Mouse (Mus musculus) embryo, embryonic 10 days (tissue): ENCODE results near the gene Epm2a.
"Not testable (repeated sequence)": the region's sequence is repeated elsewhere in the genome, so short reads cannot be mapped to it uniquely, and the experiment has no call there.

Experiments used
- DNase-seq: peaks from one replicate; pipeline ENCODE4 v3.0.0-alpha.2; 2015; ENCODE audit warnings: low spot score

Gene Epm2a

DNA sequence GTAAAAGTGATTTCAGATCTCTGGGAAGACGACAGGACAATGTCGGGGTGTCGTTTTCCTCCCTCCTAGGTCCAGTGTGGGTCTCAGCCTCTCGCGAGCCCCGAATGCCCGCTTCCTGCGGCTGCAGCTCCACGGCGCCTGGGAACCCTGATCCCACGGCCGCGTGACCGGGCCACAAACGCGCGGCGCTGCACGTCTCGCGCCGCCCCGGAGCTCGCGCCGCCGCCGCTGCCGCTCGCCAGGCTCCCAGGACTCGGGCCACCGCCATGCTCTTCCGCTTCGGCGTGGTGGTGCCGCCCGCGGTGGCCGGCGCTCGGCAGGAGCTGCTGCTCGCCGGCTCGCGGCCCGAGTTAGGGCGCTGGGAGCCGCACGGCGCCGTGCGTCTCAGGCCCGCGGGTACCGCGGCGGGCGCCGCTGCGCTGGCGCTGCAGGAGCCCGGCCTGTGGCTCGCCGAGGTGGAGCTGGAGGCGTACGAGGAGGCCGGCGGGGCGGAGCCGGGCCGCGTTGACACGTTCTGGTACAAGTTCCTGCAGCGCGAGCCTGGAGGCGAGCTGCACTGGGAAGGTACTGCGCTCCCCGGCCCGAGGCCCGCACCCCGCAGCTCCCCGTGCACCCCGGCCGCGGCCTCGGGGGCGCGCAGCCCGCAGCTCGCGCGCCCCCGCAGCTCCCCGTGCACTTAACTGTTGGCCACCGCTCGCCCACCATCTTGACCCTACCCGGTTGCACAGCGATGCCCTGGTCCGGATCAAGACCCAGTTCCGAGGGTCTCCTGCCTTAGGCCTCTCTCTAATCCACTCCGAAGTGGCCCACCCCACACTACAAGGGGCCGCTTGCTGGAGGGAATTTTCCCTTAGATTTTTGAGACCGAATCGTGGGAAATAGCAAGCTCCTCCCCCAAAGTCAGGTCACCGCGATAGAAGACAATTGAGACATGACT is at the start of gene Epm2a:
Gene Epm2a (plus strand): TSS at position 200 of the 937 bp plus-strand sequence.
- peak; percentile 88 for DNase-seq

DNA sequence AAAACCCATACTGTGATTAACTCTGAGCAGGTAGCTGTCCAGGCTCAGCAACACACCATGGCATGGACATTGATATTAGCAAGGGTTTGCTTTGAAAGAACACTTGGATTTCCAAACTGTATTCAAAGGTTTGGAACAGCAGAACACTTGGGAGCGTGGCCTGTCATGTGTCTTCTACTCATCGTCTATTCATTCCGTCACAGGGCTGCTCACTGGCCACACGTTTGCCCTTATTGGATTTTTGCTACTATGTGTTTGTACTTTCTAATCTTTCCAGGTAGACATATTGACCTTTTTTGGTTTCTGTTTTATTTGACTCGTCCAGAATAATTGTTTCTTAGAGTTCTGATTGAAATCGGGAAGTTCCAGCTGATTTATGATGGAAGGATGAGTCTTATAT is 44.8 kb upstream of the Epm2a start:
- no peak for DNase-seq

DNA sequence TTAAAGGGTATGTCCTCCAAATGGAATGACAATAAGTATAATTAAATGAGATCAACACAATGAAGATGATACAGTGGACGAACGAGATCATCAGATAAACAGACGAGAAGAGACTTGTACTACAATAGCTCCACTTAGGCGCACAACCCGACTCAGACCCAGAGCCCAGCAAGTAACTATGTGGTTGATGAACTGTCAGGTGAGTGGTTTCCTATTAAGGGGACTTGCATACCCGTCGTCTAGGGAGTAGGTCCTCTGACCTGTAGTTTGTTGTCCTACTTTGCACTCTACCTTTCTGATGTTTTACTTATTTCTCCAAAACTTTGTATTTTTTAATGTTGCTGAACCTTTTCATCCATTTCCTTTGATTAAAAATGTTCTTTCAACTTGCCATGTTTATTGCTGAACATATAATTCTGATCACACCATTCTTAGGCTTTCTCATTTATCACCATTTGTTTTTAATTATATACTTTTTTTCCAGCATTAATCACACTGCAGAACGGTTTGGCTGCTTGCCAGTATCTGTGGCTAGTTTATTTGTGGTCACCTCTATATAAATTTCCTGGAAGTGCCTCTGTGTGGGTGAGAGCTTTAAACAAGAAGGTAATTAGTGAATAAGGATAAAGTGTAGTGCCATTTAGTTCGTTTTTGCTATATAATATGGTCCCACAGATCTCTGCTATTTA is 37.7 kb upstream of the Epm2a start:
- DNase-seq = no peak

DNA sequence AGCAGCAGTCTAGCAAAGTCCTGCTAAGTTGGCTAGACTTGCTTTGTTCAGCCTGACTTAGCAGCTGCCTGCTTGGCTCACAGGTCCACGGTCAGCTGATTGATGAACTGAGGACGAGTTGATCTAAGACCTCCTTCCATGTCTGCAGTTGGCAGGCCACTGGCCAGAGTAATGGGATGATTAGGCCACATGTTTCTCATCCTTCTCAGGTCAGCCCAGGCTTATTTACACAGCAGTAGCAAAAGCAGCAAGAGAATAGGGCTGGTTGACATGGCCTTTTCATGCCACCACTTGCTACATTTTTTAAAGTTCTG is 37.2 kb upstream of the Epm2a start:
- peak; percentile 41 for DNase-seq

DNA sequence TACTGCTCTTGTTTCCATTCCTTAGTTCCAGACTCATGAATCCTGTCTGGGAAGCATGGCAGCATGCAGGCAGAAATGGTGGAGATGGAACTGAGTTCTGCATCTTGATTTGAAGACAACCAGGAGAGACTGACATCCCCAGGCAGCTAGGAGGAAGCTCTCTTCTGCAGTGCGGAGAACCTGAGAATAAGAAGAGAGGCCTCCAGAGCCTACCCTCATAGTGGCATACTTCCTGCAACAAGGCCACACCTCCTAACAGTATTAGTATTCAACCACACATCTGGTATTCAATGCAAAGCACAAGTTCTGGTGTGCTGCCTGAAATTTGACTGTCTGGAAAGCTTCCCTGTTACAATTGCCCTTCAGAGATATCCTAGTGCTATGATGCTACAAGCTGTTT is 33.3 kb upstream of the Epm2a start:
- no peak for DNase-seq

DNA sequence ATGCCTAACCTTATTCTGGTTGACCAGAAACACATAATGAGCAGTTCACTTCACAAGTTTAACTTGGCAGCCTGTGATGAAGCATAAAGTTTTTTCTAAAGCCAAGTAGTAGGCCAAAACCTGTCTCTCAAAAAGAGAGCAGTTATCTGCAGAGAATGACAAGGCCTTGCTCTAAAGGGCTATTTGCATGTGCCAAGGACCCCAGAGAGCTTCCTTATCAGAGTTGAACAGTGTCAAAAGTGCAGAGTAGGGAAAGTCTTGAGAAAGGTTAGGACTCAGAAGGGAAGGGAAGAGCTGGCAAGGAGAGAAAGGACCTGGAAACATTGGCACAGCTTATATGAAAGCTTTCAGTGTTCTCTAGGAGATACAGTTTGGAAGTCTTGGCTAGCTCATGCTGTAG is 32.7 kb upstream of the Epm2a start:
- no peak for DNase-seq

DNA sequence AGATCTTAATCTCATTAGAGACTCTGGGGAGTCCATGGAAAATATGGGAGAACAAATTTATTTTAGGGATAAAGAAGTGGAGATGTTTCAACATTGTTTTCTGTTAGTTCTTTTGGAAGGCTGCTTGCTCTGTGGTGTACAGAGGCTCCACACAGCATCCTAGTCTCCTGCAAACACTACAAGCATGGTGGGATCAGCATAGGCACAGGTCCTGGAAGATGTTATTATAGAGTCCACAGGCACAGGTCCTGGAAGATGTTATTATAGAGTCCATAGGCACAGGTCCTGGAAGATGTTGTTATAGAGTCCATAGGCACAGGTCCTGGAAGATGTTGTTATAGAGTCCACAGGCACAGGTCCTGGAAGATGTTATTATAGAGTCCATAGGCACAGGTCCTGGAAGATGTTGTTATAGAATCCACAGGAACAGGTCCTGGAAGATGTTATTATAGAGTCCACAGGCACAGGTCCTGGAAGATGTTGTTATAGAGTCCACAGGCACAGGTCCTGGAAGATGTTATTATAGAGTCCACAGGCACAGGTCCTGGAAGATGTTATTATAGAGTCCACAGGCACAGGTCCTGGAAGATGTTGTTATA is 25.2 kb upstream of the Epm2a start:
- peak; percentile 14 for DNase-seq

DNA sequence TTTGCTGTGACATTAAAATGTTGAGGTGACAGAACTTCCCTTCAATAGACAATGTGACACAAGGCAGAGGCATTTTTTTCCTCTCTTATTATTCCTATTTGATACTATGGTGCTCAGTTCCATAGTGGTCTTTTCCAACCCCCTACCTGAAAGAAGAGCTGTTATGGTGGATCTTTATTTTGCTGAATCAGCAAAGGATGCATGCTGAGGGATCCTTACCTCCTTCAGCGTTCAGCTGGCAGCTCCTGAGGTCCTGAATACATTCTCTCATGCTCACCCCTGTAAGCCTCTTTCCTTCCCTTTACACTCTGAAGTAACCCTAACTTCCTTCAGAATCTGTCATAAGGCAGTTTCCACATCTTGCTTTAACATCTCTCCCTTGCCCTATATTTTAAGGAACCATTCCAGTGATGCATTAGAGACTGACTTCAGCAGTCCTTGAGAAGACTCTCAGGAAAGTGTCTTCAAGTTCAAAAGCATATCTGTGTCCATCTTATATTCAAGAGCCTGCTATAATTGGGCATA is 23.7 kb upstream of the Epm2a start:
- no peak for DNase-seq

DNA sequence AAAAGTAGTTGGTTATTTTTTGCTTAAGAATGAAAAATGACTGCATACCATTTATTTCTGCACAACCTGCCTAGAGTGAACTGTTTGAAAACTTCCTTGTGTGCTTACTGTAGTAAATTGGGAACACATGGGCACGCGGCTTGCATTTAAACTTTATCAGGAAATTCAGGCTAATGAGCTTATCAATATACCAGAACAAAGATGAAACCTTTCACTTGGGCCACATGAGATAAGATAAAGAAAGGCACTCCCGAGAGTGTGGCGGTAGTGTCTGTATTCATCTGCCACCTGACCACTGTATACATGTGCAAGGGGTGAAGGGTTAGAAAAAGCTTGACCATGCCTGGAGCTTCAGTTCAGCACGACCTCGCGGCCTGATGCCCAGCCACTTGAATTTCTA is 20.9 kb upstream of the Epm2a start:
- no peak for DNase-seq

DNA sequence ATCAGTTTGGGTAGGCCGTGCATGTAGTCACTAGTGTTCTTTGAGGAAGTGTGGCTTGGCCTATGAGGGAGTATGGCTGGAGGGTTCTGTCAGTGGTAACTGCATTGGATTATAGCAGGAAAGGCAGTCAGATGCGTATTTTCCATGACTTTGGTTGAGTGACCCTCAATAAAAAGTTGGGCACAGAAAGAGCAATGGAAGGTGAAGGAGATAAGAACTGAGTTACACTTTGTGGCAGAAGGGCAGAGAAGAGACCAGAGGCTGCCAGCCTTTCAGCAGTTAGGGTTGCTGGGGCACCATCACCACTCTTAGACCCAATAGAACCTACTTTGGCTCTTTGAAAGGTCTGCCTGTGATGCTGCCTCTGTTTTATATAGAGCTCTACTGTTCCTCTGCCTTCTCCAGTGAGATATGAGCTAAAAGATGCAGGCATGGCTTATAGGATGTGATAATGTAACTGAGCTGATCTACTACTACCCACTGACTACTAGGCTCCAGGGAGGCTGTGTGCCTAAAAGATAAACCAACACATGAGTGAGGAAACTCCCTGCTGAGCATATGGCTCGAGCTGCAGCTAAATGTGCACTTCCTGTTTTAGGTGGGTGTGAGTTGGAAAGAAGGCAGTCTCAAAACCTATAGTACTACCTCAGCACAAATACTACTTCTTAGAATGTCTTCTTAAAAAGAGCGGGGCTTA is 19.9 kb upstream of the Epm2a start:
- DNase-seq = no peak

DNA sequence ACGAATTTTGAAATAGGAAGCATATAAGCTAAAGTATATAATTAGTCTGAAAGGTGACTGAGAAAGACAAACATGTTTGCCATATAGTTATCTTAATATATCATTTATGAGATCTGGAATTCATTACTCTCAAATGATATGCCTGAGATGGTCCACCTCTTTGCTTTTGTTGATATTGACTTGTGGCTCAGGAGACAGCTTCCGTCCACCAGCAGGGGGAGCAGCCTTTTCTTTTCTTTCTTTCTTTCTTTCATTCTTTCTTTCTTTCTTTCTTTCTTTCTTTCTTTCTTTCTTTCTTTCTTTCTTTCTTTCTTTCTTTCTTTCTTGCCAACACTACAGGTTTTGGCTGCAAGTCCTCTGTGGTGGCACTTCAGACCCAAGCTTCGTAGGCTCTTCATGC is 16.7 kb upstream of the Epm2a start:
- no peak for DNase-seq

DNA sequence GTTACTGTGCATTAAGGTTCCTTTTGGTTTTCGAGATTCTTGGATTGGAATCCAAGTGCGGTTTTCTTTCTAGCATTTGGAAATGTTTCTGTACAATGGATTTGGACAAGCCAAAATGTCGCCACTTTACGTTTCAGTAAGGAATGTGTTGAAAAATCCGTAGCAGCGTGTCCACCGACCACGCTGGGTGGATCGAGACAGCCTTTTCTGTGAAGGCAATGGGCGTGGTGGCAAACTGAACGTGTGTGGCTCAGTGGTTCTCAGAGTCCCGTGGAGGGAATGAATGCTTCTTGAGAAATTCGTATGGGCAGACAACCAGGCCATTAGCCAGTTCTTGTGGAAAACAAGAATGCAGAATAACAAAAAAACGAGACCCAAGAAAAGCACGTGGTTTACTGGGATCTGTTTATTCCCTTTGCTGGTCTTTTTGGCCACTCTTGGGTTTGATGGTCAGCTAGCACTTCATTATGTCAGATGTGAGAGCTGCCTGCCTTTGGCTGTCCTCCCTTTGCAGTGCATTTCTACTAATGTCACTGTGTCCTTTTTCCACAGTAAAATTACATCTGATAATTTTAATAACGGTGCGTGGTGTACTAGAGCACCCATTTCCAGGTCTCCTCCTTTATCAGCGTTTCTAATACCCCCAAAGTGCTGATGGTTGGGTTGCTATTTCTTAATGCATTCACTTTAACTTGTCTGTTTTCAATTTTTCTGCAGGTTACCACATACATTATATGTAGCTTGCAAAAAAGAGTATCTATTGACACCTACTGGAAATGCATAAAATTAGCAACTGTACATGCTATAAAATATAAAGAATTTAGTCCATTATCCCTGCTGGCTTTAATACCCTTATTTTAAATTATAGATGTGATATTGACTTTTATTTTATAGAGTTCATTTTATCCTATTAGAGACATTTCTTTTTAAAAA is 1.6 kb downstream of the Epm2a start:
- DNase-seq = no peak

DNA sequence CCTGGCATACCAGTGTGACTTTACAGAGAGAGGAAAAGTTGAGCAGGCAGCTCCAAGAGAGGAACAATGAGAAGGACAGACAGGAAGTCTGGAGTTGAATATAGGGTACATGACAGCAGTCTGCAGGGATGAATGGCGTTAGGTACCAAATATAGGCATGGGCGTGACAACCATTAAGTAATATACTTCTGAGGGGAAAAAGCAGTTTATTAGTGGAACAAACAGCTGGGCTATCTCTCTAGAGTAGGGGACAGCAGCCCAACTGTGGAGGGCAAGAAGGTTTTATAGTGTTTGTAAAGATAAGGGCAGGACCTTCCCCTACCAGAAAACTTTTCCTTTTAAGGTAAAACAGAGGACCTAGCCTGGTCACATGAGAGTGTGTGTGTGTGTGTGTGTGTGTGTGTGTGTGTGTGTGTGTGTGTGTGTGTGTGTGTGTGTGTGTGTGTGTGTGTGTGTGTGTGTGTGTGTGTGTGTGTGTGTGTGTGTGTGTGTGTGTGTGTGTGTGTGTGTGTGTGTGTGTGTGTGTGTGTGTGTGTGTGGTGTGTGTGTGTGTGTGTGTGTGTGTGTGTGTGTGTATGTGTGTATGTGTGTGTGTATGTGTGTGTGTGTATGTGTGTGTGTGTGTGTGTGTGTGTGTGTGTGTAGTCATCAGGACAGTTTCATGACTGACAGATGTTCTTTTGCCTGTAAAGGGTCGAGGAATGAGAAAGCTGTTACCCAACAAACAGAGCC is 7.2 kb downstream of the Epm2a start:
- DNase-seq = not testable (repeated sequence)

DNA sequence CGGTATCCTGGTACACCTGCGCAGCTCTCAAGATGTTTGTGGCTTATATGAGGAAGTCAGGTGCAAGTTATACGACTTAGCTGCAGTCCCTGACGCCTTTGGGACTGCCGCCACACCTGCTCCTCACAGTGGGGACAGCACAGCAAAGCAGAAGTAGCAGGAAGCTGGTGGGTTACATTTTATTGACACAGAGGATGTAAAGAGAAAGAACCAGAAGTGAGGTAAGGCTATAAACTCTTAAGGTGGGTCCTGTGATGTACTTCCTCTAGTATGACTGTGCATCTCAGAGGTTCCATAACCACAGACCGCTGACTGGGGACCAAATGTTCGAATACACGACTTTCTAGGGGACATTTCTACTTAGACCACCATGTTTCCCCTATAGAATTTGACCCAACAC is 11.4 kb downstream of the Epm2a start:
- no peak for DNase-seq

DNA sequence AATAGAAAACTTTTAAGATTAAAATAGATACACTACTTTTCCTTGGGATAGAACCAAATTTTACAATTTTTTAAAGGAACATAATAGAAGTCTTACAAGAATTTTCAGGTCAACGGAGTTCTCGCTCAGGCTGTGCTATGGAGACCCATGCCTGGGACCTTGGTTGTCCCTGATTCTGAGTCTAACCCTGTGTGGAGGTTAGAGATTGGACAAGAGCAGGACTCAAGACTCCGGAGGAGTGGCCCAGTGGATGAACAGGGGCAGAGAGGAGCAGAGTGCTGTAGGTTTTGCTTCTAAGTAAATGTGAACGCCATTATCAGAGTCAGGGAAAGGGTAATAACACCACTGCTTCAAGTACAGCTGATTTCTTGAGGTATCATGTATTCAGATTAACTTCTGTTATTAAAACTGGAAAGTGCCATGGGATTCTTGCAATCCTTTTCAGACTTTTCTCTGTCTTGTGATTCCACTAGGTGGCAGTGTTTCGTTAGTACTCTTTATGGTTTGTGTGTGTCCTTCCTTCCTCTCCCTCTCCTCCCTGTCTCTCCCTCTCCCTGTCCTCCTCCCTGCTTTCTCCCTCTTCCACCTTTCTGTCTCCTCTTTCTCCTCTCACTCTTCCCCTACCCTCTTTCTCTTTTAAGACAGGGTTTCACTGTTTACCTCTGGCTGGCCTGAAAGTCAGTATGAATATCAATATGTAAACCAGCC is 18.9 kb downstream of the Epm2a start:
- peak; percentile 85 for DNase-seq

DNA sequence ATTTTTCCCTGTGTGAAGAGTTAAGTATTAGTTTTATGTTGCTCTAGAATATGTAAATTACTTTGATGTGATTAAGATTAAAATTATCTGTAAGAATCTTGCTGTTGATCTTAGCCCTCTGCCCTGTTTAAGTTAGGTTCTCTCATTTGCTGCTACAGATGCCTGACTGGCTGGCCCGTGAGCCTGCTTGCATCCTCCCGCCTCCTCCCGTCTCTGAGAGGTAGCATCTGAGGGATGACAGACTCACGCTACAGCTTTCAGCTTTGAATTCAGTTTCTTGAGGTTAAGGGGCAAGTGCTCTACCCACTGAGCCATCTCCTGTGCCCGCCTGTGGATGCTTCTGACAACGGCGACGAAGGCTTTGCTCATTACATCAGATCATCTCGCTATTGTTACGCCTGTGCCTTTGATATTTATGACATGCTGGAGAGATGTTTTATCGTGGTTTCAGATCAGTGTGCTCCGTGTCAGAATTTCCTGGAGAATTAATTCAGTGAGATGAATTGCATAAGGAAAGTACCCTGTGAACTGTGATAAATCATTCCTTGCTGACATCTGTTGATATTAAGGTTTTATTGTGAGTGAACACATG is 19.8 kb downstream of the Epm2a start:
- DNase-seq = no peak

DNA sequence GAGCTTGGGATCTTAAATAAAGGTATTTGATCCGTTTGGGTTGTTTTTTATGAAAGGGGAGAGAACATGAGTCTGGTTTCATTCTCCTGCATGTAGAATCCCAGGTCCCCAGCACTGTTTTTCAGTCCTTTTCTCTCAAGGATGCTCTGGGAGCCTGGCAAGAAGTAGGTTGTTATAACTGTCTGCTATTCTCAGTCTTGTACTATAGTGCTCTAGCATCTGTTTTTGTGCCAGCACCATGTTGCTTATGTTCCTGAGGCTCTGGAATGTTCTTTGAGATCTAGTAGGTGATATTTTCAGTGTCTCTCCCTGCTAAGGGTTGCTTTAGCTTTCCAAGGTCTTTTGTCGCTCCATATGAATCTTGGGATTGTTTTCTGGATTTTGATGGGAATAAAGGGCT is 38.1 kb downstream of the Epm2a start:
- DNase-seq = no peak

DNA sequence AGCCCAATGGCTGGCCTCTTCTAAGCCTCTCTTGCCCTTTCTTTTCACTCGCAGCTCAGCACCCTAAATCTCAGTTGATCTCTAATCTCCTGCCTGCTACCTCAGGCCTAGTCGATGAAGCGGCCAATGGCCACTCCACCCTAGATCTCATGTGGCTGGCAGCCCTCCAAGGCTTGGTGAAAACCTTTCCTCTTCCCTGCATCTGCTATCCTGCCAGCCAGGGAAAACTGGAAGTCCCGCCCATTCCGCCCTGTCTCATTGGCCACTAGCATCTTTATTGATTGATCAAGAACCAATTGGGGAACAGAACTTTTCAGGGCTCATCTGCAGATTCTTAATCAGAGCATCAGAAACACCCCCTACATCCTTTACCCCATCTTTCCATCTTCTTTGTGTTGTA is 67.7 kb downstream of the Epm2a start:
- no peak for DNase-seq

DNA sequence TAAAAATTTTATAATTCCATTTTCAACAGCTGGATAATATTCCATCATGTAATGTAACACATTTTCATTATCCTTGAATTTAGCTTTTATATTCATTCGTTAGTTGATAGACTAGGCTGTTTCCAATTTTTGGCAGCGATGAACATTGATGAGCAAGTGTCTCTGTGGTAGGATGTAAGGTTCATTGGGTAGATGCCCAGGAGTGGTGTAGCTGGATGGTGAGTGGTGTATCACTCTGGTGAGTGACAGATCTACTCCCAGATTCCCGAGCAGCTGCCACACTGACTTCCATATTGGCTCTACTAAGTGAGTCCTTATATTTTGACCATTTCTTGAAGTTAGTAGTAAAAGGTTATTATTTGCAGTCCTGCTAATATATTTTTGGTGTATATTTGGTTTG is 76.9 kb downstream of the Epm2a start:
- no peak for DNase-seq
